Mouse (Mus musculus): ENCODE measurements around the gene Mbnl2.

DNA sequence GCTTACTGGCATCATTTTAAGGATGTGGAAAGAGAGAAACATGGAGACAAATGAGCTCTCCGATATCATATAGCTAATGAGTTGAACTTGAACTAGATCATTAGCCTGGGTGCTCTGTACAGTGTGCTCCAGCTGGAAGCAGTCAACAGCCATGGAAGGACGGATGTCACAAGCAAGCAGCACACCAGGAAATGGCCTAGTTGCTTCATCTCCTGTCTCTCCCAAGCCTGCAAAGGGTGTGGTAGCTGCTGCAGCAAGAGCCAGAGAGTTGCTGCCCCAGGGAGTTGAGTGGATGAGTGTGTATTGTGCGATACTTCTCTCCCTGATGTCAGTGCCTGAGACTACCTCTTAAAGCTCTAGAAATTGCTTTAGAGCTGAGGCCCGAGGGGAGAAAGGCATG is 104.2 kb downstream of the Mbnl2 start:
- TF ChIP-seq CHD2 (IDR thresholded peaks at IDR 0.05; ENCODE audit: low read depth, low read length) (no peak), ZNF384 (IDR thresholded peaks at IDR 0.05; ENCODE audit: low read depth, low read length) (no peak), MAFK (IDR thresholded peaks at IDR 0.05; ENCODE audit: insufficient read depth, low read depth, low read length) (no peak)
